Mouse (Mus musculus): ENCODE results near the gene Gm21773. TPM values are rescaled to one million over a fixed set of nuclear protein-coding genes. Genes with fewer than 3 reads are reported as not detected.
"Not testable (repeated sequence)": the region's sequence is repeated elsewhere in the genome, so short reads cannot be mapped to it uniquely, and the experiment has no call there.

Gm21773 gene
- not detected for polyA plus RNA-seq (2017; shearing (Covaris generic))

GRCm38 (mm10) chrY:25309260-25309659 lies at the start of gene Gm21773:
TSS of gene Gm21773 (minus strand) at chrY:25309360.
- ATAC-seq, result not testable (repeated sequence)
